Mouse (Mus musculus): ENCODE data around the gene Ino80b. TPM values are rescaled to one million over a fixed set of nuclear protein-coding genes. Genes with fewer than 3 reads are reported as not detected.

The Ino80b gene
- polyA plus RNA-seq, 1 experiment: 27.1 TPM

- TF ChIP-seq POLR2A (IDR thresholded peaks at IDR 0.05; ENCODE audit: low read depth, low read length) (0 out of 2 replicates have a peak, but pooled peaks have one; percentile 3), CTCF (IDR thresholded peaks at IDR 0.05; ENCODE audit: extremely low read depth, insufficient read depth, insufficient read length, insufficient replicate concordance) (peak; percentile 67)
- Histone ChIP-seq H3K4me3 (ENCODE audit: extremely low read depth, insufficient read depth, insufficient read length) (peak overlapping the region; percentile 91), H3K27ac (ENCODE audit: insufficient read depth, low read length) (peak overlapping the region; percentile 94), H3K4me1 (ENCODE audit: control insufficient read depth, insufficient read depth, insufficient read length) (peaks cover 3% of the 10 kb centered on the region; the same call in 1 of the 2 replicates), H3K36me3 (ENCODE audit: control insufficient read depth, insufficient read depth, low read length) (peaks cover 1% of the 10 kb centered on the region), H3K27me3 (ENCODE audit: control insufficient read depth, insufficient read depth, low read length) (0 out of 2 replicates have a peak, but pooled peaks cover 1% of the 10 kb centered on the region)
- DNase-seq (ENCODE audit: low read depth in 1 of 2, low spot score in 2 of 2): peak; percentile 96 to 99
- WGBS: under 1% methylated on average over 46 of the region's 46 CpGs
Observed at GRCm38 (mm10) chr6:83078324-83078858, 46.8 kb downstream of the Ino80b start.

- Histone ChIP-seq H3K27ac (ENCODE audit: insufficient read depth, low read length) (peak within 1 kb of the TSS; percentile 94), H3K4me3 (ENCODE audit: extremely low read depth, insufficient read depth, insufficient read length) (peak within 1 kb of the TSS; percentile 91), H3K36me3 (ENCODE audit: control insufficient read depth, insufficient read depth, low read length) (peaks cover 1% of the 10 kb centered on the region), H3K27me3 (ENCODE audit: control insufficient read depth, insufficient read depth, low read length) (peaks cover 1% of the 10 kb centered on the region; the same call in 1 of the 2 replicates), H3K4me1 (ENCODE audit: control insufficient read depth, insufficient read depth, insufficient read length) (peaks cover 3% of the 10 kb centered on the region; the same call in 1 of the 2 replicates)
- TF ChIP-seq POLR2A (IDR thresholded peaks at IDR 0.05; ENCODE audit: low read depth, low read length) (no peak), CTCF (IDR thresholded peaks at IDR 0.05; ENCODE audit: extremely low read depth, insufficient read depth, insufficient read length, insufficient replicate concordance) (no peak)
- no peak for DNase-seq (ENCODE audit: low read depth in 1 of 2, low spot score in 2 of 2)
- under 1% methylated on average over 54 of the region's 54 CpGs for WGBS
Observed at GRCm38 (mm10) chr6:83077630-83078323, 47.5 kb downstream of the Ino80b start, which contains the start of gene Pcgf1. Gene Pcgf1 (plus strand): TSS chr6:83077869.

GRCm38 (mm10) chr6:83074979-83075378 lies 50.3 kb downstream of the Ino80b start:
- DNase-seq (ENCODE audit: low read depth in 1 of 2, low spot score in 2 of 2): no peak
- H3K4me1 ChIP-seq (ENCODE audit: control insufficient read depth, insufficient read depth, insufficient read length): peaks cover 14% of the 10 kb centered on the region
- no peaks in the 10 kb centered on the region; the same call in 1 of the 2 replicates for H3K36me3 ChIP-seq (ENCODE audit: control insufficient read depth, insufficient read depth, low read length)
- no peak overlapping the region for H3K4me3 ChIP-seq (ENCODE audit: extremely low read depth, insufficient read depth, insufficient read length)
- H3K27me3 ChIP-seq (ENCODE audit: control insufficient read depth, insufficient read depth, low read length): peaks cover 18% of the 10 kb centered on the region
- H3K27ac ChIP-seq (ENCODE audit: insufficient read depth, low read length): no peak overlapping the region
- 18% methylated on average over 2 of the region's 2 CpGs for WGBS
- no peak for TF ChIP-seq CTCF (IDR thresholded peaks at IDR 0.05; ENCODE audit: extremely low read depth, insufficient read depth, insufficient read length, insufficient replicate concordance)

Other genes with a start within 250 kb of the Ino80b start
- gene Sema4f, start 185.7 kb downstream of the Ino80b start, polyA plus RNA-seq (2012; rRNA removed): 3.2 TPM in 2 replicates
- 2.6 and 2.8 TPM in 2 replicates for gene M1ap, start 178.5 kb downstream of the Ino80b start, polyA plus RNA-seq (2012; rRNA removed)
- gene Dok1, start 92.0 kb downstream of the Ino80b start, polyA plus RNA-seq (2012; rRNA removed): 22.6 and 23.8 TPM in 2 replicates
- 3.1 and 3.5 TPM in 2 replicates for gene Loxl3, start 91.3 kb downstream of the Ino80b start, polyA plus RNA-seq (2012; rRNA removed)
- 582 and 730 TPM in 2 replicates for gene Aup1, start 70.9 kb downstream of the Ino80b start, polyA plus RNA-seq (2012; rRNA removed)
- 59.1 and 69.0 TPM in 2 replicates for gene Htra2, start 70.2 kb downstream of the Ino80b start, polyA plus RNA-seq (2012; rRNA removed)
- gene Dqx1, start 67.6 kb downstream of the Ino80b start, polyA plus RNA-seq (2012; rRNA removed): 2.7 and 2.8 TPM in 2 replicates
- 0.11 and 0.16 TPM in 2 replicates for gene Tlx2, start 55.1 kb downstream of the Ino80b start, polyA plus RNA-seq (2012; rRNA removed)
- 10.0 and 10.7 TPM in 2 replicates for gene Pcgf1, start 47.6 kb downstream of the Ino80b start, polyA plus RNA-seq (2012; rRNA removed)
- gene Lbx2, start 39.1 kb downstream of the Ino80b start, polyA plus RNA-seq (2012; rRNA removed): 2.8 and 3.9 TPM in 2 replicates
- 12.3 and 17.0 TPM in 2 replicates for gene Ccdc142, start 23.8 kb downstream of the Ino80b start, polyA plus RNA-seq (2012; rRNA removed)
- gene Gm42688, start 23.8 kb downstream of the Ino80b start, polyA plus RNA-seq (2012; rRNA removed): 6.1 and 6.5 TPM in 2 replicates
- 35.0 and 39.7 TPM in 2 replicates for gene Mrpl53, start 16.4 kb downstream of the Ino80b start, polyA plus RNA-seq (2012; rRNA removed)
- gene Mogs, start 9.9 kb downstream of the Ino80b start, polyA plus RNA-seq (2012; rRNA removed): 54.5 and 67.2 TPM in 2 replicates
- gene Wbp1, start 3.9 kb downstream of the Ino80b start, polyA plus RNA-seq (2012; rRNA removed): 83.4 and 95.3 TPM in 2 replicates
- 3.6 and 5.7 TPM in 2 replicates for gene Rtkn, start 10.0 kb upstream of the Ino80b start, polyA plus RNA-seq (2012; rRNA removed)
- 0.77 and 1.6 TPM in 2 replicates for gene Wdr54, start 31.0 kb upstream of the Ino80b start, polyA plus RNA-seq (2012; rRNA removed)
- gene 1700003E16Rik, start 31.0 kb upstream of the Ino80b start, polyA plus RNA-seq (2012; rRNA removed): 0.04 and 0.05 TPM in 2 replicates
- gene Dctn1, start 40.5 kb upstream of the Ino80b start, polyA plus RNA-seq (2012; rRNA removed): 69.0 and 85.6 TPM in 2 replicates
- 0.05 and 0.26 TPM in 2 replicates for gene Slc4a5, start 94.4 kb upstream of the Ino80b start, polyA plus RNA-seq (2012; rRNA removed)
- gene Mthfd2, start 200.5 kb upstream of the Ino80b start, polyA plus RNA-seq (2012; rRNA removed): 7.1 and 7.7 TPM in 2 replicates
- gene Mob1a, start 200.6 kb upstream of the Ino80b start, polyA plus RNA-seq (2012; rRNA removed): 28.3 and 35.1 TPM in 2 replicates
- gene Bola3, start 223.7 kb upstream of the Ino80b start, polyA plus RNA-seq (2012; rRNA removed): 7.7 and 74.0 TPM in 2 replicates